Mouse (Mus musculus) embryo, embryonic 11.5 days (tissue): ENCODE results near the gene Wdr1.
"Not testable (repeated sequence)": the region's sequence is repeated elsewhere in the genome, so short reads cannot be mapped to it uniquely, and the experiment has no call there.

Source experiments
- DNase-seq: peaks from one replicate; pipeline ENCODE4 v3.0.0-alpha.2; 2012; ENCODE audit warnings: low read depth, low spot score

The Wdr1 gene

DNA sequence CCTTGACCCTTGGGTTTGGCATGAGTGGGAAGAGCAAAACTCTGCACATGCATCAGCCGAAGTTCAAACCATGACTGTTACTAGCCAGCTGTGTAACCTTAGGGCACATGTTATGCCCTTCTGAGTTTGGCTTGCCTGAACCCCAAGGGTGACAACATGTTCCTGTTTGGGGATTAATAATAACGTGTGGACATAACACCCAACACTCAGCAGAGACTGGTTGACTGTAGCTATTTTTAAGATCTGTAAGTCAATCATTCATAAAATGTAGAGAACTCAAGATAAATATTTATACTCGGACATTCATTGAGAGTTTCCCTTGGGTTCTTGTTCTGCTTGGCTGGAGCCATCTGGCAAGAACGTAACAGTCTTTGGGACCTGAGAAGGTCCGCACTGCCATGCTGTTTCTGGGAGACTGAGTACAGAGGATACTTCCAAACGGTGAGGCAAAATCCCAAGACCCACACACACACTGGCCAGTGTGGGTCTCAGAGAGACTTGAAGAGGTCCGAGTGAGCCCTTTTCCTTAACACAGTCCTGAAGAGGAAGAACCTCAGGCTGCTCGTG is 66.4 kb downstream of the Wdr1 start:
- DNase-seq = no peak

DNA sequence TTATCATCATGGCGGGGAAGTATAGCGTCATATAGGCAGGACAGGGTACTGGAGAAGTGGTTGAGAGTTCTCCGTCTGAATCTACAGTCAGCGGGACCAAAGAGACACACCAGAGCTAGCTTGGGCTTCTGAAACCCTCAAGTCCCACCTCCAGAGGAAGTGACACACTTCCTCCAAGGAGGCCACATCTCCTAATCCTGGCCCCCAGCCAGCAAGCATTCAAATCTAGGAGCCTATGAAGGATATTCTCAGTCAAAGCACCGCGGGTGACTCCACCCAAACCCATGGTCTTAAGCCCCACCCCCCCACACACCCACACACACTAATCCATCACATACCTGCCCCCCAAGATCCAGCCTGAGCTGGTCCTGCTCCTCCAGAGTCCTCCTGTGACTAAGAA is 69.1 kb downstream of the Wdr1 start:
- no peak for DNase-seq

DNA sequence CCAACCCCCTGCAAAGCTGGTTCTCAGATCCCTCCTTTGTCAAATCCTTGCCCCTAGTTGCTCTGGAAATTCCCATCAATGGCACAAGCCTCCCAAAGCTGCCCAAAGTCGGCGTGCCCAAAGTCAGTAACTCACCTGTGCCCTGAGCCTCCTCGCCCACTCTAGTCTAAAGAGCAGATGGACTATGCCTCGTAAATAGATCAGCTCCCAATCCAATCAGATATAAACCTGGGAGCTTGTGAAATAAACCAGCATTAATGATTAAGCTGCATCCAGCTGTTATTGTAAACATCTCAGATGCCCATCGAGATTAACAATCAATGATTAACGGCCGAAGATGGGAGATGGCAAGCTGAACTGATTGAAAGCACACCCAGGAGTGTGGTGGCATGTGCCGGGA is 71.3 kb downstream of the Wdr1 start:
- no peak for DNase-seq

DNA sequence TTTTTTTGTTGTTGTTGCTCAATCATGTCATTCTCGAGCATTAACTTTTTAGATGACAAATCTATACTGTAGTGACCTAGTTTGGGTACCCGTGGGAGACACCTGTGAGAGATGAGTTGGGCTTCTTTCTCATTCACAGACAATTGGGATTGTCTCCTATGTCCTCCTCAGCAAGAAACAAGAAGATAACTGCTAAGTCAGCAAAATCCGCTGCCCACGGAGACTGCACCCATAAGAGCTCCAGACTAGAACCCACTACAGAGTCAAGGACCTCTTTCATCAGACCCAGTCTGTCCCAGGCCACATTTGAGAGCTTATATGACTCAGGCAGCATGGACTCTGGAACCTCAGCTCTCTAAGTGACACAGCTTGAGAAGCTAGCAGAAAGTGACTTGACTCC is 73.3 kb downstream of the Wdr1 start:
- no peak for DNase-seq

DNA sequence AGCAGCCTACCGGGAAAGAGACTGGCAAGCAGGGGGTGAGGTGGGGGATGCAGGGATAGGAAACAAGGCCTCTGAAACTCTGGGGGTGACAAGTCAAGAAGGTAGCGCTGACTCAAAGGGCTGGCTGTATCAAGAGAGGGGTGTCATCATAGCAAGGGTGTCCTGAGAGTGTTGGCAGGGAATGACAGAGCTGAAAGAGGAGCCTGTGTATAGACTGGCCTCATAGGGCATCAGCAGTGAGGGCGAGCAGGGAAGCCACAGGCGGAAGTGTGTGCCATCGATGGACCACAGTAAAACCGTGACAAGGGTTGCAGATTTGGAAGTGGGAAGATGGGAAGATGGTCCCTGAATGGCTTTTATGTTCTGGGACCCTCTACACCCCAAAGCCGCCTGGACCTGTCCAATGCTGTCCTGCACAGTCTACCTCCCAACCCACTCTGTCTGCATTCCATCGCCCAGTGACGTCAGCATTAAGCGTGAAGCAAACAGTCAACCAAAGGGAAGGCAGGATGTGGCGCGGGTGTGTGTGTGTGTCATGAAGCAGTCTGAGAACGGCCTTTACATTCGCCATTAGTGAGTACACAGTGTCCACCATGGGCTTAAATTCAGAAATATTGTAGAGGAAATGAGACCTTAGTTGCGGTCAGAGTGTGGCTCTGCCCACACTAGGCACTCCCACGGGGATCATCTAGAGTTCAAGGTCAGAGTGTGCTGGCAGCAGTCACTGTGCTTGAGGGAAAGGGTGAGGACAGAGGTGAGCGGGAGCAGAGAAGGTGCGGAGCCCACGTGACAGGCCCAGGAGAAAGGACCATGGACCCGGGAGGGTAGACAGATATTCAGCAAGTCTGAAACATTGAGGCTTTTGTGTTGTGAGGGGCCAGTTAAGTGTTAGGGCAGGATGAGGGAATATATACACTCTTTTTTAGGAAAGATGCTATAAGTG is 74.1 kb downstream of the Wdr1 start:
- no peak for DNase-seq

DNA sequence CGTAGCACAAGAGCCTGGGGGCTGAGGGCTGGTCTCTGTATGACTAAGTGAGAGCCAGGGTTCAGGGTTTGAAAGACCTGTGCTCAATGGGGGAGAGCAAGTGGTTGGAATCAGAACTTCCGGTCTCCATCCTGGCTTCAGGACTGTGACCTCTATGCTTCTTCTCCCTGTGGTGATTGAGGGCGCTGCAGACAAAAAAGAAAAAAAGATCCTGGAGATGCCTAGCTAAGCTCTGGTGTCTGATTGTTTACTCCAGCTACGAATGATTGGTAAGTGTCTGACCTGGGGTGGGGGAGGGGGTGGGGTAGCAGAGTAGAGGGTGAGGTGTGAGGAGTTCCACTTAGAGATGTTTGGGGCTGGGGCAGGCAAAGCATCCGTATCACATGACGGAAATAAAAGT is 75.0 kb downstream of the Wdr1 start:
- no peak for DNase-seq

DNA sequence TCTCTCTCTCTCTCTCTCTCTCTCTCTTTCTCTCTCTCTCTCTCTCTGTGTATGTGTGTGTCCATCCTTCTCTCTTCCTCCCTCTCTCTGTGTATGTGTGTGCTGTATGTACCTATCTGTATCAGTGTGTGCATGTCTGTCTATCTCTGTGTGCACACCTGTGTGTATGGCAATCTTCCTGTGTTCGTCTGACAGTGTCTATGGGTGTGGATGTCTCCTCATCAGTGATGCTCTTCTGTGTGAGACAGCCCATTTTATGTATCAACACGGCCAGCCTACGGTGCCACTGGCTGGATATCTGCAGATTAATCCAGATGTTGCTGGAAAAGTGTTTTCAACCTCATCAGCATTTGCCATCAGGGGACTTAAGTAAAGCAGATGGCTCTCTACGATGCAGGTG is 75.8 kb downstream of the Wdr1 start:
- DNase-seq = no peak

DNA sequence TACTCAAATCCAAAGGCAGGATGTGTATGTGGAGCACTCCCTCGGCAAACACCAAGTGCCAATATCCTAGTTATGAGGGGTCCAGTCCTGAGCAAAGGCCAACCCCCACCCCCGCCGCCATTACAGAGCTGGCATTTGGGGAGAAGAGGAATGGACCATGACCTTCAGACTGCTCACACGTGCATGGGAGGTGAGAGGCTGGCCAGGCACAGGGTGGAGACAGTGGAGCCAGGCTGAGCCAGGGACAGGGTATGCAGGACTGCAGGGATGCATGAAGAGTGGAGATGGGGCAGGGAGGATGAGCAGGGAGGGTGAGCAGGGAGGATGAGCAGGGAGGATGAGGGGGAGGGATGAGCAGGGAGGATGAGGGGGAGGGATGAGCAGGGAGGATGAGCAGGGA is 77.1 kb downstream of the Wdr1 start:
- DNase-seq = no peak

DNA sequence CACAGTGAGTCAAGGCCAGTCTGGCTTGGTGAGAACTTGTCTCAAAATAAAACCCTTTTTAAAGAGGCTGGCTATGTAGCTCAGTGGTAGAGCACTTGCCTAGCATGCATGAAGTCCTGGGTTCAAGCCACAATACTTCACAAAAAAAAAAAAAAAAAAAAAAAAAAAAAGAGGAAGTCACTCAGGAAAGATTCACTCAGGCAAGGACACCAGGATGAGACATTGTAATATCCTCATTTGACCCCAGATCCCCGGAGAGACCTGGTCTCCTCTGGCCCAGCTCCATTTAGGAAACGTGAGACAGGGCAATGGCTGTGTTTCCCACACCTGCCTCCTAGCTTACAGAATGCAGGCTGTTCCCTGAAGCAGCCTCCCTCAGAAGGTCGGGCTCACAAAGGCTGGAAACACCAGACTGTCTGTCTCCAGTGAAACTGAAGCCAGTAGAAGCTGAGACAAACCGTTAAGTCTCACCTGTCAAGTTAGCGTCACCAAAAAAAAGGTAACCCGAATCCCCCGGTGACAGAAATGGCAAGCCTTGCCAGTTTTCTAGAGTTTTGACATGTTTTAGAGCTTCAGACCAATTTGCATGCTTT is 79.4 kb downstream of the Wdr1 start:
- DNase-seq = no peak

DNA sequence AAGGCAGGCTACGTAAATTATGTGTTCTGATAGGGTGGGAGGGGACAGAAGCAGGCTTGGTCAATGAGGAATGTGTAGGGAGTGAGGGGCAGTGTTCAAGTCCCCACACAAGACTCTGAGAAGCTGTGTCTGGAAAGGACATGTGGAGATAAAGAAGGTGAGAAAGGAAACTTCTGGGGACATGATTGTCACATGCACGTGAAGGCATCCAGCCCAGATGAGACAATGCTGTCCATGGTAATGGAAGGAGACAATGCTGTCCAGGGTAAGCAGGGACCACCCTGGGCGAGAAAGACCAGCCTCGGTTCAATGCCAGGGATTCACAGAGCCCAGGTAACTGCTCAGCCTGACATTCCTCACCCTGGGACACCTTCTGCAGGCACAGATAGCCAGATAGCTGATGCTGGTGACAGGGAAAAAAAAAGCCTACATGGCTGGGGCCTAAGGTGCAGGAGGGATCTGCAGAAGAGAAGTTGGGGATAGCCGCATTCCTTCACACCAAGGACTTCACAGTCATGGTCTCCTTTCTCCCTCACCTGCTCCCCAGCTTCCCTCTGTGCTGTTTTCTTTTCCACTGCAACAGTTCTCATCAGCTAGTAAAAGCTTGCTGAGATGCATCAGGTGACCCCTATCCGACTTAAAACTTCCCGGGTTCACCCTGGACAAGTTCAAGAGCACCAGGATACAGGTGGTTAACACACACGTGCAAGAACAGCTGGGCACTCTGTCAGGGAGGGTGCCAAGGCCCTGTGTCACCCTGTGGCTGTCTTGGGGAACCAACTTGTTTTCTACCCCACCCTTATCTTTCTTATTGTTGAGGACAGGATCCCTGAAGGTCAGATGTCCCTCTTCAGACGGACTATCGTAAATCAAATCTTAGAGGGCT is 82.0 kb downstream of the Wdr1 start:
- DNase-seq = no peak

DNA sequence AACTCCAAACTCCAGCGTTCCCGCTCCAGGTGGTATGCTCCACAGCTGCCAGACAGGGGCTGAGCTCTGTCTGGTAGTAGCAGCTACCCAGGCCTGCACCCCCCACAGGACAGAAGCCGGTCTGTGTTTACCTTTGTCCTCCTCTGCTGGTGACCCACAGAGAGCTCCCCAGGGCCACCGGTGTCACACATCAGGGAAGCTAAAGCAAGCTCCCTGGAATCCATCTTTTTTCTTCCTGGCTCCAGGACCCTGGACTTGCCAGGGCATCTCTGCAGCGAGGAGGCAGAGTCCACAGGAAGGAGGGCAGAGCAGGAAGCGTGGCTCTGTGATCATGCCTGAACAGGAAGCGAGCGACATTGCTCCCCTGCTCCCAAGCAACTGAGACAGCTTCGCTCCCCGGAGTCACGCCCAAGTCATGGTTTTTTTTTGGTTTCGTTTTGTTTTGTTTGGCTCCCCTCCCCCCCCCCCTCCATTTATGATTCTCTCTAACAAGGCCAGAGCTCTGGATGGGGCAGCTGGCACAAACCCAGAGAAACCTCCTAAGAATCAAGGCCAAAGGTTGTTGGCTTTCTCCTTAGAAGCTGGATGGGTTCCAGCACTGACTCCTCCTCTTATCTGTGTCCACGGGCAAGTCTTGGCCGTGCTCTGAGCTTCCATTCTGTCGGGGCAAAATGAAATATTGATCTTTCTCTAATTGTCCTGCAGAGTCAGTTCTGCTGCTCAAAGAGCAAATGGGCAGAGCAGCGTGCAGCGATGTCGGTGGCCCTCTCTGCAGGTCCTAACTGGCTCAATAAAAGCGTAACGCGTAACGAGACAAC is 82.9 kb downstream of the Wdr1 start:
- DNase-seq = no peak

DNA sequence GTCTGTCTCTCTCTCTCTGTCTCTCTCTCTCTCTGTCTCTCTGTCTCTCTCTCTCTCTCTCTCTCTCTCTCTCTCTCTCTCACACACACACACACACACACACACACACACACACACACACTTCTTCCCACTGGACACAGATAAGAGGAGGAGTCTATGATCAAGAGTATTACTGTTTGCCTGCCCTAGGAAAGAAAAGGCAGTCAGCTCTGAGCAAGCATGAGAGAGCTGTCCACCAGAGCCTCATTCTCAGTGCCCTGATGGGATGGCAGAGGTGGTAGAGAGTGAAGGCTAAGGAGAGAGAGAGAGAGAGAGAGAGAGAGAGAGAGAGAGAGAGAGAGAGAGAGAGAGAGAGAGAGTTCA is 83.5 kb downstream of the Wdr1 start:
- DNase-seq = not testable (repeated sequence)

DNA sequence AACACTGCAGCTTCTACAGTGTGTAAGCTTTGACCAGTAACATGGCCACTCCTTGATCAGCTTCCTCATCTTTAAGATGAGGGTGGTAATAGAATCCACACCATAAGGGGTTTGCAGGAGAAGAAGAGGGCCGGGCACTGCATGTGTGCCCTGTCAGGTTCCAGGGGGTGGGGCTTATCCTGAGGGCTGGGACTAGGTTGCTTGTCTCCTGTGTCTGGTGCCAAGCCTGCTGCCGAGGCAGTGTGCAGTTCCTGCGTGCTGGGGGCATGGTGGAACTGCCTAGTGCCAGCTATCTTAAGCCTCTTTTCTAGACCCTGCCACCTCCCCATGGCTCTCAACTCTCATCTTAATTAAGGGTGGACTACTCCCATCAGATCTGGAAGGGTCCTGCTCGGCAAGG is 84.0 kb downstream of the Wdr1 start:
- no peak for DNase-seq

DNA sequence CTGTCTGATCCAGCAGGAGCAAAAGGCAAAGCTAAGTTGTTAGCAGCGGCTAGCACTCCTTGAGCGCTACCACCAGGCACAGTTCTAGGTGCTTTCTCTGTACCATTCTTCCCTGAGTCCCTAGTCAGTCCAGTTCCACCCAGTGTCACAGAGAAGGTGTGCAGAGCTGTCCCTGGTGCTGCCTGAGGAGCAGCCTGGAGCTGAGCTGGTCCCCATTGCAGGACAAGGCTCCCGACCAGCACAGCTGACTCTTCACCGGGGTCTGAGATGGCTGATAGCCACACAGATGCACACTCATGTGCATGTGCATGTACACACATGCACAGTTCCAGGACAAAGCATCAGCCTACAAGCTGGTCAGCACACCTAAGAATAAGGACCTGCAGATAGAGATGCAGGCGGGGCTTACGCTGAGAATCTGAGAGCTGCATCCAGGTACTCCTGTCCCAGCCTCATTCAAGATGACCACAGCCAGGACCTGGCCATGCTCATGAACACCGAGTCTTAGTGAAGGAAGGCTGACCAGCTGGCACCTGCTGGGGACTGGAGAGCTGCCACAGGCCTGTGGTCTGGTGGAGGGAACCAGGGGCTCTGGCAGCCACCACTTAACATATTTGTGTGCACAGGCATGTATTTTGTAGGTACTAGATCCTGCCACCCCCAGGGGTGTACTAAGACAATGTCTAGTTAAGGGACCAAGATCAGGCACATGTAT is 85.1 kb downstream of the Wdr1 start:
- no peak for DNase-seq

DNA sequence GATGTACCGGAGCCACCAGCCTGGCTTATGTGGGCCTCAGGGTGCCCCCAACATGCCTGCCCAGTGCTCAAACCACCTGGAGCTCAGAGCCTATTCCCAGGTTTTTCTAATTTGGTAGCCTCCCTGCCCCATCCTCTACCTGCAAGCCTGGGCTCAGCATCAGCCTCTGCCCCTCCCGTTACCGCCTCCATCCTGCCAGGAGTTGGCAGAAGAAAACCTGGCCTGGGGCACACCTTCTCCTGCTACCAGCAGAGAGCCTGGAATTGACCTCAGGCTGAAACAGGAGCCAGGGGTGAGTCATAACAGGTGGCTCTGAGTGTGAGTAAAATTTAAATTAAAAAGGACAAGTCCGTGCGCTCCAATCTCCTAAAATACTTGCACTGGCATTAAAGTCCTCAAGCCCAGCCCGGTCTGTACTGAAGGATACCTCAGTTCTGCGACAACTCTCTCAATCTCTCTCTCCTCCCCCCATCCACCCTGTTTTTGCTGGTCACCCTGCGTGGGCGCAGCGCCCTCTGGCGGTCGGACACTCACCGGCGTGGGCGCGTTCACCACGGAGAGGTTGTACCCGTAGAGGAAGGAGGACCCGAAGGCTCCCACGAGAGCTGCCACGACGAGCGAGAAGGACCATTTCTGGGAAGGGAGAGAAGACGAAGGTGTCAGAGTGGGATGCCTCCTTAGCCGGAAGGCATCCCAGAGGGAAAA is 86.0 kb downstream of the Wdr1 start:
- DNase-seq = no peak
